Mouse (Mus musculus) thymus, postnatal 25 days (tissue): ENCODE data around the gene Dctpp1.

Experiments used
- DNase-seq: peaks from one replicate; pipeline ENCODE4 v3.0.0; 2022

The Dctpp1 gene

DNA sequence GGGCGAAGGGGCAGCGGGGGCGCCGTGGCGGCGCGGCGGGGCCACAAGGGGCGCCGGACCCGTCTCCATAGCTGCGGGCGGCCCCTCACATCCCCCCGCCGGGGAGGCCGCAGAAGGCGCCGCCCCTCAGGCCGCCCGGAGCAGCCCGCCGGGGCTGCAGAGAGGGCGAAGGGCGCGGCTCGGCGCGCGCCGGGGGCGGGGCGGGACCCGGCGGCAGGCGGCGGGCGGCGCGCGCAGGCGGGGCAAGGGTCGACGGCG lies 52.3 kb downstream of the Dctpp1 start, which contains the start of gene Tbc1d10b:
Tbc1d10b (minus strand) TSS at position 174 of the 258 bp plus-strand sequence.
- DNase-seq: no peak

DNA sequence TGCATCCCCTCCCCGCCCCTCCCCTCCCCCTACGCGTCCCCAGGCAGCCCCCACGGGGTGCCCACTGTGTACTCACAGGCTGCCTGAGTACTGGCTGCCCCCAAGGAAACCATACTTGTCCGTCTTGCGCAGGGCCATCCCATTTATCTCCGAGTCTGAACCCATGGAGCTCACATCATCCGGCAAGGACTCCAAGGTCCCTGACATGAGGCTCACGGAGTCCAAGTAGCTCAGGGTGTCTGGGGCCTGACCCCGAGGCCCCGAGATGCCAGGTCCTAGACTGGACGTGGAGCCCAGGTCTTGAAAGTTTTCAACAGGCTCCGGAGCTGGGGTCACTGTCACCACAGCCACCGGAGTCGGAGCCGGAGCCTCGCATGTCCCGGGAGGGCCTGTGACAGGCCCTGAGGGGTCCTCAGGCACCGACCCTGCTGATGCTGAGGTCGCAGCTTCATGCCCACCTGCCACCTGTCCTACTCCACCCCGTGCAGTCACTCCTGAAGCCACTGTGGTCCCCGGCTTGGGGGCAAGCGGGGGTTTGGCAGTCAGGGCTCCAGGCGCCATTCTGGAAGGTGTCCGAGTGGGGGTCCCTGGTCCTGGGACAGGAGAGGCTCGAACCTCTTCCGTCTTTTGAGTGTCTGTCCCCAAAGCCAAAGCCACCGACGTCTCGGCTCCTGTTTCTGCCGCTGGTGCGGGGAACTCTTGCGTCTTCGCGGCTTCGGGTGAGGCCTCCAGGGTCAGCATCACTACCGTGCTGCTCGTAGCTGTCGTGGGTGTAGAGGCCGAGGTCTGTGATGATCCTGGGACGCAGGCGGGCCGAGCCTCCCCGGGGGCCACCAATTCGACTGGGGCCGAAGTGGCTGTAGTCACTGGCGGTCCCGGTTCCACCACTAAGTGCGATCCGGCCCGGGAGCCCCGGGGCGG lies 52.9 kb downstream of the Dctpp1 start:
- no peak for DNase-seq
